Mouse (Mus musculus) stomach, postnatal 0 days (tissue): ENCODE data around the gene Slc4a4. TPM values are rescaled to one million over a fixed set of nuclear protein-coding genes. Genes with fewer than 3 reads are reported as not detected.

Experiments
- ATAC-seq: fragments of 200-750 bp; cut with Nextera tagmentation; 2 replicates; pipeline ENCODE4 v1.8.0; 2017; ENCODE audit not compliant: low FRiP score, low TSS enrichment
- DNase-seq: peaks from one replicate; pipeline ENCODE4 v3.0.0-alpha.2; 2016; ENCODE audit warnings: low spot score
- H3K27ac ChIP-seq: fragments of 300-500 bp; sonication (generic); replicated peaks from 2 replicates; pipeline ENCODE4 v1.5.1; 2014; ENCODE audit warnings: mild to moderate bottlenecking, control low read depth
- H3K27me3 ChIP-seq: fragments of 300-500 bp; sonication (generic); 2 replicates; pipeline ENCODE4 v1.6.1; 2014; ENCODE audit warnings: low read length; ENCODE audit not compliant: control insufficient read depth, insufficient read depth
- H3K36me3 ChIP-seq: fragments of 300-500 bp; sonication (generic); 2 replicates; pipeline ENCODE4 v1.6.1; 2014; ENCODE audit warnings: low read length, mixed read lengths; ENCODE audit not compliant: control insufficient read depth, insufficient read depth
- H3K4me1 ChIP-seq: fragments of 300-500 bp; sonication (generic); replicated peaks from 2 replicates; pipeline ENCODE4 v1.6.1; 2014; ENCODE audit warnings: antibody characterized with exemption; ENCODE audit not compliant: control insufficient read depth, insufficient read depth
- H3K4me2 ChIP-seq: fragments of 300-500 bp; sonication (generic); replicated peaks from 2 replicates; pipeline ENCODE4 v1.6.1; 2014; ENCODE audit warnings: low read depth, mild to moderate bottlenecking, control low read depth, moderate library complexity
- H3K4me3 ChIP-seq: fragments of 300-500 bp; sonication (generic); 2 replicates; pipeline ENCODE4 v1.5.1; 2014; ENCODE audit warnings: low read depth, low read length, control low read depth
- H3K9ac ChIP-seq: fragments of 300-500 bp; sonication (generic); 2 replicates; pipeline ENCODE4 v1.6.1; 2014; ENCODE audit warnings: mild to moderate bottlenecking, low read length, control low read depth, mixed read lengths
- H3K9me3 ChIP-seq: fragments of 300-500 bp; sonication (generic); 2 replicates; pipeline ENCODE4 v1.6.1; 2016; ENCODE audit warnings: low read length; ENCODE audit not compliant: control insufficient read depth
- CTCF ChIP-seq: IDR thresholded peaks from 2 replicates; pipeline ENCODE4 v1.5.1; 2016; ENCODE audit warnings: antibody characterized with exemption, low read depth, mild to moderate bottlenecking, moderate library complexity
- EP300 ChIP-seq: optimal IDR thresholded peaks from 2 replicates; pipeline ENCODE3; 2016; ENCODE audit warnings: antibody characterized with exemption
- WGBS: fragments of 180-500 bp; shearing (Covaris S2); extraction: QIAGEN DNeasy Blood & Tissue Kit; methylation state at CpG from one replicate; pipeline ENCODE4 v1.1.7; 2014; 5-methylcytosine and 5-hydroxymethylcytosine counted together
- polyA plus RNA-seq: library from polyadenylated mRNA; unstranded; fragments of >200 nt; fragmentation: Nextera tagmentation; extraction: Ambion mirVana; gene quantifications from 2 replicates; pipeline ENCODE4 v1.2.1, GENCODE M21; 2015

Gene Slc4a4
- polyA plus RNA-seq, 1 experiment from 2014 or later = 6.3 TPM

DNA sequence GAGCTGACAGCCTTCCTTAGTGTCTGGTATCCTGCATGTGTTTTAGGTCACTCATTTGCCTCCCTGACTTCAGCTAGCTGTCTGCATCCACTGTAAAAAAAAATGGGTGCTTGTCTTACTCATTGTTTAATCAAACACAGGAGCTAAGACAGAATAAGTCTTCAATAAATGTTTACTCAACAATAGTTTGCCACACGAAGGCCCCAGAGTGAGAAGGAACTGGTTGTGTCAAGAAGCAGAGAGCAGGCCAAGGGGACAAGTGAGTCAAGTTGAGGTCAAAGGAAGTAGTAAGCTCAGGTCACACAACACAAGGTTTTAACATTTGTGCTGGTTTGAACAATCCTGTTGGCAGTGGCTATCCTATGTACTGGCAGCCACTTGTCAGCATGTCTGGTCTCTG lies 324.4 kb downstream of the Slc4a4 start:
- Histone ChIP-seq H3K4me1 (no peaks in the 10 kb centered on the region), H3K27me3 (no peaks in the 10 kb centered on the region), H3K9me3 (no peaks in the 10 kb centered on the region), H3K36me3 (no peaks in the 10 kb centered on the region), H3K4me3 (no peak overlapping the region), H3K9ac (no peak overlapping the region), H3K27ac (no peak overlapping the region), H3K4me2 (no peak overlapping the region)
- DNase-seq (no peak), ATAC-seq (peak; percentile 84)
- TF ChIP-seq CTCF = no peak
- TF ChIP-seq EP300 = no peak
- WGBS = 0% methylated on average over 1 of the region's 1 CpGs

DNA sequence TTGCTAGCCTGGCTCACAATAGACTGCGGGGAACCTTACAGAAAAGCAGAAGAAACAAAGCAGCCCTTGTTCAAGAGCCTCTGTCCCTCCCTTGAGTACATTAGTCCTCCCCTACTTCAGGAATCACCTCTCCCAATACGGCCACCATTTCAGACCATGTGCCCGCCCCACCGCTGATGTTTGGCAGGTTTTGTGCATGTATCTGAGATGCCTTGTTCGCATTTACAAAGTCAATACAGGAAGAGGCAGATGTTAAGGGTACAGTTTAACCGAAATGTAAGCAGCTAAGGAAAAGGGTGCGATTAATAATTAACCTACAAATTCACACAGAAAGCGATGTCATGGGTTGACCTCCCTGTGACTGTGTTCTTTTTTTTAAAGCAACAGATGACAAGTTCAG lies 331.6 kb downstream of the Slc4a4 start:
- H3K4me1 ChIP-seq = no peaks in the 10 kb centered on the region
- no peak overlapping the region for H3K4me2 ChIP-seq
- H3K36me3 ChIP-seq = no peaks in the 10 kb centered on the region
- DNase-seq (peak; percentile 79), ATAC-seq (peak; percentile 94)
- TF ChIP-seq EP300 = no peak
- TF ChIP-seq CTCF = no peak
- no peaks in the 10 kb centered on the region for H3K9me3 ChIP-seq
- H3K4me3 ChIP-seq = no peak overlapping the region
- WGBS = 49% methylated on average over 8 of the region's 8 CpGs
- no peak overlapping the region for H3K9ac ChIP-seq
- no peaks in the 10 kb centered on the region for H3K27me3 ChIP-seq
- peak overlapping the region; percentile 49; the same call in 1 of the 2 replicates for H3K27ac ChIP-seq

DNA sequence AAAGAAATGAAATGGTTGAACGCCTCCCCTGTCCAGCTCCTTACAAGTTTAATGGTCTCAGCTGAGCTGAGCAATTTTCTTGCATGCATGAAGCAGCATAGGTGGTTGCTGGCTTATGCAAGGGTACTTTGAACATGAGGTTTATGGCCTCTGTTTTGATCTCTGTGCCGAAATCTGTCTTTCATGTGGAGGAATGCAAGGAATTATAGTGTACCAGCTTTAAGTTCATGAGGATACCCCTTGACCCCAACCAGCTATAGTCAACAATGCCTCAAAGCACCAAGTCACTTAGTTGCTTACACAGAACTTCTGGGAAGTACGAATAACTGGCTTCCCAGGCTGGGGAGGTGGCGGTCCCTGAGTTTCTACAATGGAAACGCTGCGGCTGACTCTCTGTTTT lies 332.1 kb downstream of the Slc4a4 start:
- no peaks in the 10 kb centered on the region for H3K4me1 ChIP-seq
- H3K9me3 ChIP-seq = no peaks in the 10 kb centered on the region
- no peak for TF ChIP-seq EP300
- TF ChIP-seq CTCF = no peak
- H3K36me3 ChIP-seq = no peaks in the 10 kb centered on the region
- WGBS = 55% methylated on average over 6 of the region's 6 CpGs
- H3K4me2 ChIP-seq = no peak overlapping the region
- no peak overlapping the region for H3K27ac ChIP-seq
- DNase-seq (peak; percentile 37), ATAC-seq (peak; percentile 37)
- H3K4me3 ChIP-seq = no peak overlapping the region
- no peaks in the 10 kb centered on the region for H3K27me3 ChIP-seq
- no peak overlapping the region for H3K9ac ChIP-seq

DNA sequence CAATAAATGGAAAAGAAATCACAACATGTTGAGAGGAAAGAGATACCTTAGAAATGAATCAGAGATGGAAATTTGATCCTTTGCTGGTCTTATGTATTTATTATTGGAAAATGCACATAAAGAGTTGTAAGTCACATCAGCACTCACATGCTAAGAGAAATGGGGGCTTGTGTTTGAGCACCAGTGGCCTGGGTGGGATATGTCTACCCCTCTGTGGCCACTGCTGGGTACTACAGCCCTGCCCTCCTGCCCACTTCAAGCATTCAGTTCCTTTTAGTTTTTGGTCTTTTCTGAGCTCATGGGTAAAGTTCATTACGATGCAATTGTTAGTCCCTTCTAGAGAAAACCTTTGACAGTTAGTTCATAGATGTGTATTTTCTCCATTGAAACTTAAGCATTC lies 335.0 kb downstream of the Slc4a4 start:
- DNase-seq (peak; percentile 21), ATAC-seq (no peak)
- Histone ChIP-seq H3K4me1 (no peaks in the 10 kb centered on the region), H3K4me2 (no peak overlapping the region), H3K36me3 (no peaks in the 10 kb centered on the region), H3K9ac (no peak overlapping the region), H3K27me3 (no peaks in the 10 kb centered on the region), H3K27ac (no peak overlapping the region), H3K9me3 (no peaks in the 10 kb centered on the region), H3K4me3 (no peak overlapping the region)
- TF ChIP-seq CTCF = peak; percentile 83
- TF ChIP-seq EP300 = no peak
- WGBS = 37% methylated on average over 1 of the region's 1 CpGs

DNA sequence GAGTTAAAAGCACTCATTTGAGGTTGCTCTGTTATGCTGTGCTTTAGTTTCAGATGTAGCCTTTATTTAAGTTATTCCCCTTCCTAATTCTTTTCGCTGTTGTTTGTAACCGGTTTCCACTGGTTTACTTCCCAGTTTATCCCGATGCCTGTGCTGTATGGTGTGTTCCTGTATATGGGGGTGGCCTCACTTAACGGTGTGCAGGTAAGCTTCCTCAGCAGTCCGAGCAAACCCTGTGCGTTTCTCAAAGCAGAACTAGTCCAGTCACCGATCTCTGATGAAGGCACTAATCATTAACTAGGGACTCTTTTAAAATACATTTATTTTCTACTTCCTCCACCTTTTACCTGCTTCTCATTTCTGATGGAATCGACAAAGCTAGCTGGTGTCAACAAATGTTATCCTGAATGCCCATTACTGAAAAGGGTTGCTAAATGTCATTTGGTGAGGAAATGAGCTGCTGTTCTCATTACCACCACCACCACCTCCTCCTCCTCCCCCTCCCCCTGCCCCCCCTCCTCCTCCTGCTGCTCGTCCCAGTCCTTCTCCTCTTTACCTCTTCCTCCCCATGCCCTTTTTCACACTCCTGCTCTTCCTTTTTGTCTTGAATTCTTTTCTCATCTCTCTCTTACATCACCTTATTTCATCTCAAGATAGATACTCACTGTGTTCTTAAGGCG lies 336.6 kb downstream of the Slc4a4 start:
- Histone ChIP-seq H3K27me3 (no peaks in the 10 kb centered on the region), H3K9ac (no peak overlapping the region), H3K4me1 (no peaks in the 10 kb centered on the region), H3K27ac (no peak overlapping the region), H3K4me3 (no peak overlapping the region), H3K9me3 (no peaks in the 10 kb centered on the region), H3K36me3 (no peaks in the 10 kb centered on the region), H3K4me2 (no peak overlapping the region)
- TF ChIP-seq EP300 (no peak), CTCF (no peak)
- WGBS = 39% methylated on average over 10 of the region's 10 CpGs
- ATAC-seq (peak; percentile 68; the same call in 1 of the 2 replicates), DNase-seq (peak; percentile 25)

DNA sequence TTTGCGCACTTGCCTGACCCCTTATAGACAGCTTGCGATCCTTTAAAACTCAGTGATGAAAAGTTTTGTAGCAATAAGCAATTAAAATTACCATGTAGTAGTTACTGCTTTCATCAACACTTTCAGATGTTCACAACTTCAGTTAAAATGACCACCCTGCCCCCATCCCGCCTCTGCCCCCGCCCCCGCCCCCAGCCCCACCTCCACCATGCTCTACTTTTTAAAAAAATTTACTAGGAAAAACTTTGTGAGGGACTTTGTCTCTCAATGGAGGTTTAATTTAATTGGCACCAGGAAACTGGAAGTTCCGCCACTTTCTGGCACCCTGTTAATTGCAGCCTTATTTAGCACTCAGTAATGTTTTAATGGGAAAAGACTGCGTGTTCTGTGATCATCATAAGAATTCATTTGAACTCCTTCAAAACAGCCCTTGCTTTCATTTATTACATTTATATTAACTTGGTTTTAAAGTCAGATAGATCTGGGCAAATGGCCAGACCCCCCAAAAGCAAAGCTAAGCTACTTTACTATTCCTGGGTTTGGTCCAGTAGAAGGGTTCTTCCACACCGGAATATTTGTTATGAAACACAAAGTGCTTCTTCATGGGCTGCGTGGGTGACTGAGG lies 337.2 kb downstream of the Slc4a4 start:
- Histone ChIP-seq H3K9me3 (no peaks in the 10 kb centered on the region), H3K27me3 (no peaks in the 10 kb centered on the region), H3K4me2 (no peak overlapping the region), H3K36me3 (no peaks in the 10 kb centered on the region), H3K4me3 (no peak overlapping the region), H3K4me1 (no peaks in the 10 kb centered on the region), H3K27ac (no peak overlapping the region), H3K9ac (no peak overlapping the region)
- 58% methylated on average over 9 of the region's 9 CpGs for WGBS
- no peak; the same call in 1 of the 2 replicates for ATAC-seq
- TF ChIP-seq CTCF (no peak), EP300 (no peak)
- DNase-seq = no peak
